Mouse (Mus musculus) CH12.LX (cell line): ENCODE measurements around the gene Thnsl1.

ENCODE experiments used
- CTCF ChIP-seq, 2 experiments: IDR thresholded peaks in 1 of 2; conservative IDR thresholded peaks in 1 of 2; 2 replicates each; pipeline ENCODE4 v1.5.1; 2011 to 2012; ENCODE audit warnings: low read depth in 2 of 2, low read length in 2 of 2, improper control_type of control experiment in 1 of 2, inconsistent platforms in 1 of 2, mild to moderate bottlenecking in 1 of 2, moderate library complexity in 1 of 2
- NELFE ChIP-seq: IDR thresholded peaks from 2 replicates; pipeline ENCODE4 v1.6.1; 2011; ENCODE audit warnings: low read depth, low read length, improper control_type of control experiment
- NRF1 ChIP-seq: IDR thresholded peaks from 2 replicates; pipeline ENCODE4 v1.6.1; 2014; ENCODE audit warnings: low read depth, mild to moderate bottlenecking, inconsistent platforms, low read length, improper control_type of control experiment, moderate library complexity
- POLR2AphosphoS2 ChIP-seq: IDR thresholded peaks from 2 replicates; pipeline ENCODE4 v1.6.1; 2011; ENCODE audit warnings: low read depth, low read length, improper control_type of control experiment
- TBP ChIP-seq: conservative IDR thresholded peaks from 2 replicates; pipeline ENCODE4 v1.6.1; 2011; ENCODE audit warnings: low read depth, low read length, improper control_type of control experiment
- USF1 ChIP-seq: IDR thresholded peaks from 2 replicates; pipeline ENCODE4 v1.6.1; 2014; ENCODE audit warnings: low read depth, mild to moderate bottlenecking, inconsistent platforms, low read length, improper control_type of control experiment
- ZNF384 ChIP-seq: IDR thresholded peaks from 2 replicates; pipeline ENCODE4 v1.6.1; 2012; ENCODE audit warnings: low read depth, low read length, improper control_type of control experiment, inconsistent platforms

DNA sequence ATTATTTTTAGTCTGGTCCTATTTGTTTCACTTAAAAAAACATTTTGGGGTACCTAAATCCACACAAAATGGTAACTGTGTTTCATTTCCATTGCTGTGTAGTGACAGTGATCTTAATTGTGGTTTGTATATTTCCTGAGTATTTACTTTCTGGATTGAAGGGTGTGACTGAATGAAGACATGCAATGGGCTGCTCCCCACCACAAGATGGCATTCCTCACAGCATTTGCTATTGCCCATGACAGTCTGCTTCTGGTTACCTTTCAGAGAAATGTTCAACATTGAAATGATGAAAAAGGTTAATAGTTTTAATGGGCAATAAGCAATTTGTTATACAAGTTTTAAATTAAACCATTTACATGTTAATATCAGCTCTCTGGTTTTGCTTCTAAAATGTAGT lies 8.8 kb downstream of the Thnsl1 start:
- TF ChIP-seq CTCF (conservative IDR thresholded peaks at IDR 0.05 in 1 of 2, IDR thresholded peaks at IDR 0.05 in 1 of 2; ENCODE audit: low read depth in 2 of 2, low read length in 2 of 2) (peak in 1 of 2 experiments; percentile 49; a peak in 2 of 4 replicates), NRF1 (no peak), NELFE (no peak), POLR2AphosphoS2 (no peak), ZNF384 (no peak), USF1 (no peak), TBP (no peak)
